Mouse (Mus musculus) hindbrain, embryonic 12.5 days (tissue): Measurements from ENCODE around the gene Zdhhc1. TPM values are rescaled to one million over a fixed set of nuclear protein-coding genes. Genes with fewer than 3 reads are reported as not detected.

Experiments used
- ATAC-seq: fragments of 200-750 bp; cut with Nextera tagmentation; 2 replicates; pipeline ENCODE4 v1.8.0; 2017; ENCODE audit warnings: moderate TSS enrichment; ENCODE audit not compliant: low FRiP score
- H3K27ac ChIP-seq: fragments of 300-500 bp; sonication (generic); 2 replicates; pipeline ENCODE4 v1.5.1; 2016; ENCODE audit warnings: mild to moderate bottlenecking
- H3K27me3 ChIP-seq: fragments of 300-500 bp; sonication (generic); 2 replicates; pipeline ENCODE4 v1.6.1; 2016; ENCODE audit warnings: mild to moderate bottlenecking
- H3K36me3 ChIP-seq: fragments of 300-500 bp; sonication (generic); 2 replicates; pipeline ENCODE4 v1.6.1; 2016; ENCODE audit warnings: mild to moderate bottlenecking
- H3K4me1 ChIP-seq: fragments of 300-500 bp; sonication (generic); 2 replicates; pipeline ENCODE4 v1.6.1; 2016
- H3K4me2 ChIP-seq: fragments of 300-500 bp; sonication (generic); replicated peaks from 2 replicates; pipeline ENCODE4 v1.6.1; 2016; ENCODE audit warnings: mild to moderate bottlenecking
- H3K4me3 ChIP-seq: fragments of 300-500 bp; sonication (generic); 2 replicates; pipeline ENCODE4 v1.5.1; 2016; ENCODE audit warnings: mild to moderate bottlenecking
- H3K9ac ChIP-seq: fragments of 300-500 bp; sonication (generic); 2 replicates; pipeline ENCODE4 v1.6.1; 2016; ENCODE audit warnings: mild to moderate bottlenecking, moderate library complexity
- H3K9me3 ChIP-seq: fragments of 300-500 bp; sonication (generic); replicated peaks from 2 replicates; pipeline ENCODE4 v1.6.1; 2016; ENCODE audit warnings: mild to moderate bottlenecking
- WGBS: fragments of 180-500 bp; shearing (Covaris S2); methylation state at CpG from one replicate; pipeline ENCODE4 v1.1.7; 2016; 5-methylcytosine and 5-hydroxymethylcytosine counted together
- polyA plus RNA-seq: library from polyadenylated mRNA; unstranded; fragments of >200 nt; fragmentation: Nextera tagmentation; extraction: Ambion mirVana; gene quantifications from 2 replicates; pipeline ENCODE4 v1.2.1, GENCODE M21; 2016

Zdhhc1 gene
- 35.8 and 36.1 TPM in 2 replicates for polyA plus RNA-seq

GRCm38 (mm10) chr8:105496439-105497180 is at the start of gene Zdhhc1:
Gene Zdhhc1, minus strand, starts transcription at chr8:105496902.
- no peaks in the 10 kb centered on the region for H3K9me3 ChIP-seq
- H3K4me1 ChIP-seq = peaks cover 25% of the 10 kb centered on the region
- H3K36me3 ChIP-seq = no peaks in the 10 kb centered on the region
- H3K4me3 ChIP-seq = peak within 1 kb of the TSS; percentile 82
- peak within 1 kb of the TSS; percentile 79 for H3K27ac ChIP-seq
- ATAC-seq = peak; percentile 91
- no peaks in the 10 kb centered on the region for H3K27me3 ChIP-seq
- H3K4me2 ChIP-seq = peak within 1 kb of the TSS; percentile 90
- H3K9ac ChIP-seq = peak within 1 kb of the TSS; percentile 92
- WGBS = under 1% methylated on average over 65 of the region's 68 CpGs

DNA sequence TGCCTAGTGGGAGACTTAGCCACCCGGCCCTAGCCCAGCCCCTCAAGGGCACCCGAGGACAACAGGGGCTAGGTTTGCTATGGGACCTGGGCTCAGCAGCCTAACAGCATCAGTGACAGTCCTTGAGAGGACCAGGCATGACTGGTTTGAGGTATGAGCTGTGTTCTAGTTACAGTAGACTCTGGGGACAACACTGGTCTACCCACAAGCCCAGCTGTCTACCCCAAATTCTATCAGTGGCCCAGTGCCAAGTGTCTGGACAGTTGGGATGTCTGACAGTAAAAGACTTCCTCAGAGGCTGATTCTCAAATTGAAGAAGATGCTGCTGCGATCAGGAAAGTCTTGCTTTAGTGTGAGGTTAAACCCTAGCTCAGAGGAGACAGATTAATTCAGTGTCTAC is 48.5 kb upstream of the Zdhhc1 start:
- 86% methylated on average over 3 of the region's 3 CpGs for WGBS
- H3K4me2 ChIP-seq = no peak overlapping the region
- H3K4me3 ChIP-seq = no peak overlapping the region
- H3K4me1 ChIP-seq = peaks cover 6% of the 10 kb centered on the region; the same call in 1 of the 2 replicates
- H3K36me3 ChIP-seq = 0 out of 2 replicates have a peak, but pooled peaks cover 5% of the 10 kb centered on the region
- H3K27ac ChIP-seq = no peak overlapping the region
- no peak overlapping the region for H3K9ac ChIP-seq
- no peaks in the 10 kb centered on the region for H3K27me3 ChIP-seq
- H3K9me3 ChIP-seq = no peaks in the 10 kb centered on the region
- ATAC-seq = no peak

GRCm38 (mm10) chr8:105544544-105545205 is 48.0 kb upstream of the Zdhhc1 start:
- H3K4me1 ChIP-seq = peaks cover 6% of the 10 kb centered on the region; the same call in 1 of the 2 replicates
- 60% methylated on average over 7 of the region's 7 CpGs for WGBS

DNA sequence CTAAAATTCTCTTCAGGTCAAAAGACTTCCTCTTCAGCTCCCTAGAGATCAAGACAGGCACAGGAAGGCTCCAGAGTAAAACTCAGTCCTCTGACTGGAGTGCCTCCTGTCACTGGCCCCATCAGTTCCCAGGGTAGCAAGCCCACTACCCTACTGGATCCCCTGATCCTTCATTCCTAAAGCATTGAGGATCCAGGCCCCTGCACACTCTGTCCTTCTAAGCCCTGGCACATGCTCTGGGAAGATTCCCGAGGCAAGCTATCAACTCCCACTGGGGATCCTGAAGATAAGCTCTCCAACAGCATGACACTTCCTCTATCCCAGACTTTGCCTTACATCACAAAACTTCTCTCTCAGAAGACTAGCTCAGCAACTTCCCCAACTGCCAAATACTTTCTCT is 47.0 kb upstream of the Zdhhc1 start:
- no peak overlapping the region for H3K4me2 ChIP-seq
- H3K36me3 ChIP-seq = peaks cover 11% of the 10 kb centered on the region
- H3K27ac ChIP-seq = no peak overlapping the region
- H3K4me3 ChIP-seq = no peak overlapping the region
- no peaks in the 10 kb centered on the region for H3K27me3 ChIP-seq
- ATAC-seq = no peak
- no peak overlapping the region for H3K9ac ChIP-seq
- H3K4me1 ChIP-seq = peaks cover 6% of the 10 kb centered on the region; the same call in 1 of the 2 replicates
- no peaks in the 10 kb centered on the region for H3K9me3 ChIP-seq
- 56% methylated on average over 1 of the region's 1 CpGs for WGBS

More at GRCm38 (mm10) chr8:105544544-105545205, 48.0 kb upstream of the Zdhhc1 start:
- no peak overlapping the region for H3K4me3 ChIP-seq
- H3K27ac ChIP-seq = no peak overlapping the region
- no peaks in the 10 kb centered on the region for H3K9me3 ChIP-seq
- ATAC-seq = no peak
- no peak overlapping the region for H3K9ac ChIP-seq
- no peak overlapping the region for H3K4me2 ChIP-seq
- no peaks in the 10 kb centered on the region for H3K27me3 ChIP-seq
- 0 out of 2 replicates have a peak, but pooled peaks cover 5% of the 10 kb centered on the region for H3K36me3 ChIP-seq

GRCm38 (mm10) chr8:105542808-105543207 is 46.1 kb upstream of the Zdhhc1 start:
- H3K36me3 ChIP-seq = peaks cover 19% of the 10 kb centered on the region

DNA sequence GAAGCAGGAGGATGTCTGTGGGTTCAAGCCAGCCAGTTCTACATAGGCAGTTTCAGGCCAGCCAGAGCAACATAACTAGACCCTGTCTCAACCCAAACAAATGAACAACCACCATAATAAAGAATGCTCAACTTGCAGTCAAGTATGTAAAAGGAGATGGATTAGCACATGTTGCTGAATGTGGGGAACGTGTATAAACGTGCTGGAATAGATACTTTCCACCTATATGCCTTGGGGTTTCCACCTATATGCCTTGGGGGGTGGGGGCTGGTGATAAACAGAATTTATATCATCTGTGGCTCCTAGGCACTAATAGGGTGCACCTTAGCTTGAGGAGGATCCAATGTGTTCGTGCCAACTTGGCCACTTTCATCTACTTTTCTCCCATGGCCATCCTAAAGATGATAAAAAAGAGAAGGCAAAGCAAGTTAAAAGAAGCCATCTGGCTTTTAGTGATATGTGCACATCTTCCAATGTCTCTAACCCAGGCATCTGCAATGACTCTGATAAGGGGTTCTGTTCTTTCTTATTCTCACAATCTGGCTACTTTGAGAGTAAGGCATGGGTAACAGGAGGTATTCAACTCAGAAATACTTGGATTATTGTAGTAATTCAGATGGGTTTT is 45.4 kb upstream of the Zdhhc1 start:
- no peak overlapping the region for H3K27ac ChIP-seq
- ATAC-seq = no peak
- H3K4me1 ChIP-seq = peaks cover 6% of the 10 kb centered on the region; the same call in 1 of the 2 replicates
- H3K27me3 ChIP-seq = no peaks in the 10 kb centered on the region
- 82% methylated on average over 3 of the region's 3 CpGs for WGBS
- peaks cover 26% of the 10 kb centered on the region for H3K36me3 ChIP-seq
- no peak overlapping the region for H3K4me3 ChIP-seq
- H3K4me2 ChIP-seq = no peak overlapping the region
- H3K9me3 ChIP-seq = no peaks in the 10 kb centered on the region
- H3K9ac ChIP-seq = no peak overlapping the region

More at GRCm38 (mm10) chr8:105542808-105543207, 46.1 kb upstream of the Zdhhc1 start:
- Histone ChIP-seq H3K9ac (no peak overlapping the region), H3K4me2 (no peak overlapping the region), H3K27me3 (no peaks in the 10 kb centered on the region), H3K9me3 (no peaks in the 10 kb centered on the region), H3K4me1 (peaks cover 6% of the 10 kb centered on the region; the same call in 1 of the 2 replicates), H3K27ac (no peak overlapping the region), H3K4me3 (no peak overlapping the region)
- 92% methylated on average over 2 of the region's 2 CpGs for WGBS
- ATAC-seq = no peak

GRCm38 (mm10) chr8:105538940-105539339 is 42.2 kb upstream of the Zdhhc1 start:
- H3K4me1 ChIP-seq = peaks cover under 1% of the 10 kb centered on the region; the same call in 1 of the 2 replicates
- no peaks in the 10 kb centered on the region for H3K9me3 ChIP-seq
- H3K4me3 ChIP-seq = no peak overlapping the region
- peaks cover 43% of the 10 kb centered on the region for H3K36me3 ChIP-seq
- 89% methylated on average over 4 of the region's 4 CpGs for WGBS
- no peaks in the 10 kb centered on the region for H3K27me3 ChIP-seq
- no peak for ATAC-seq
- H3K27ac ChIP-seq = no peak overlapping the region
- no peak overlapping the region for H3K9ac ChIP-seq
- H3K4me2 ChIP-seq = no peak overlapping the region

- no peak for ATAC-seq
- no peak overlapping the region for H3K9ac ChIP-seq
- peaks cover 8% of the 10 kb centered on the region for H3K4me1 ChIP-seq
- WGBS = 95% methylated on average over 6 of the region's 6 CpGs
- peaks cover 41% of the 10 kb centered on the region for H3K36me3 ChIP-seq
- no peaks in the 10 kb centered on the region for H3K9me3 ChIP-seq
- no peaks in the 10 kb centered on the region for H3K27me3 ChIP-seq
- no peak overlapping the region for H3K4me2 ChIP-seq
- no peak overlapping the region for H3K4me3 ChIP-seq
- H3K27ac ChIP-seq = no peak overlapping the region
Observed at GRCm38 (mm10) chr8:105537011-105537677, 40.4 kb upstream of the Zdhhc1 start.

DNA sequence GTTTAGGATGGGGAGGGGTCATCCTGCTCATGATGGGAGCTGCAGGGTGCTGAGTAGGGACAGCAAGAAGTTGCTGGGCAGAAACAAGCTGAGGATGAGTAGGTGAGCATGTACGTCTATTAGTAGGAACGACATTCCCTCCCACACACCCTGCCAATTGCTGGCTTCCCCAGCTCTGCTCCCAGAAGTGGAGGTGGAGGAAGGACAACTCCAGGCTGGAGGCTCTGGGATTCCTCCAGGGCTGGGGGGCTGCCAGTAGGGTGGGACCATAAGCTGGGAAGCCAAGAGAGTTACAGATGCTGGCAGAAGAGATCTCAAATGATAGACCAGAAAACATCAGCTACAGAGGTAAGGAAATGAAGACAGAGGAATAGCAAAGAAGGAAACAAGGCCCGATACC is 39.8 kb upstream of the Zdhhc1 start:
- Histone ChIP-seq H3K27me3 (no peaks in the 10 kb centered on the region), H3K27ac (no peak overlapping the region), H3K9ac (no peak overlapping the region), H3K4me2 (no peak overlapping the region), H3K4me3 (no peak overlapping the region), H3K9me3 (no peaks in the 10 kb centered on the region), H3K36me3 (peaks cover 38% of the 10 kb centered on the region), H3K4me1 (peaks cover 8% of the 10 kb centered on the region)
- ATAC-seq = no peak
- 93% methylated on average over 3 of the region's 3 CpGs for WGBS

- Histone ChIP-seq H3K9me3 (no peaks in the 10 kb centered on the region), H3K4me2 (no peak overlapping the region), H3K27me3 (no peaks in the 10 kb centered on the region), H3K9ac (no peak overlapping the region), H3K4me3 (no peak overlapping the region), H3K4me1 (peaks cover 13% of the 10 kb centered on the region), H3K27ac (no peak overlapping the region), H3K36me3 (peaks cover 54% of the 10 kb centered on the region)
- WGBS = 9% methylated on average over 1 of the region's 1 CpGs
- peak; percentile 58; the same call in 1 of the 2 replicates for ATAC-seq
Observed at GRCm38 (mm10) chr8:105533892-105534329, 37.2 kb upstream of the Zdhhc1 start.

DNA sequence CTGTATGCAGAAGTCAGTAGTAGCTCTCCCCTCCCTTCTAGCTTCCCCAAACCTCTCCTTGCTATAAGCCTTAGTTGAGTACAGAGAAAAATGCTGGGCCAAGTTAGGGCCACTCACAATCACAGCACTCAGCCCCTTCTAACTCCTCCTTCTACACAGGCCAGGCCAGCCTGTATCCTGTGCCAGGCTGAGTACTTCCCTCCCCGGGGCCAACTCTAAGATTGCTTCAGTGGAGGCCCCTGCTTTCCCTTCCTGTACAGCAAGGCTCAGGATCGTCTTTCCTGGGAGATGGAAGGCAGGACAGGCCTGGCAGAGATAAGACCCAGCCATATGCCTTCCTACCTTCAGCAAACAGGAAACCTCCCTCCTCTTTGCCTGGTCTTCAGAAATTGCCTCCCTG is 36.7 kb upstream of the Zdhhc1 start:
- 52% methylated on average over 2 of the region's 2 CpGs for WGBS
- H3K9ac ChIP-seq = no peak overlapping the region
- H3K9me3 ChIP-seq = no peaks in the 10 kb centered on the region
- H3K4me3 ChIP-seq = no peak overlapping the region
- peaks cover 13% of the 10 kb centered on the region for H3K4me1 ChIP-seq
- no peak overlapping the region for H3K27ac ChIP-seq
- no peaks in the 10 kb centered on the region for H3K27me3 ChIP-seq
- peak; percentile 13; the same call in 1 of the 2 replicates for ATAC-seq
- no peak overlapping the region for H3K4me2 ChIP-seq
- H3K36me3 ChIP-seq = peaks cover 53% of the 10 kb centered on the region

DNA sequence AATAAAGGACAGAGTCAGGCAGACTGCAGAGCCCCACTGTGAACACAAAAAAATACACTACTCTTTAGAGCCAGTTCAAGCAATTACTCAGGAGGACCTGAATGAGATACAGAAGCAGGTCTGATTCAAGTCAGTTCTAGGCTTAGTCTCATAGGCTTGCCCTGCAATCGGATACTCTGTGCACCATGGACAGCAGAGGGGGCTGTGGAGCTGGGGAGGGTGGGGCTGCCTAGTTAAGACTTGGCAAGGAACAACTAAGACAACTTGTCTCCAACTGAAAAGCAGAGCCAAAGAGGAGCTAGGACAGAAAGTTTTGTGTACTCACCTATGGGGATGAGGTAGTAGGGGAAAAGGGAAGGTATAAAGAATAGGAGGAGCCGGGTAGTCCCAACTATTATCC is 35.1 kb upstream of the Zdhhc1 start:
- peaks cover 47% of the 10 kb centered on the region for H3K36me3 ChIP-seq
- no peak for ATAC-seq
- H3K27me3 ChIP-seq = no peaks in the 10 kb centered on the region
- no peak overlapping the region for H3K27ac ChIP-seq
- 59% methylated on average over 2 of the region's 2 CpGs for WGBS
- H3K9ac ChIP-seq = no peak overlapping the region
- H3K4me2 ChIP-seq = no peak overlapping the region
- H3K4me3 ChIP-seq = no peak overlapping the region
- no peaks in the 10 kb centered on the region for H3K9me3 ChIP-seq
- H3K4me1 ChIP-seq = peaks cover 13% of the 10 kb centered on the region
